Mouse (Mus musculus): ENCODE data around the gene Gm8126.
"Not testable (repeated sequence)": the region's sequence is repeated elsewhere in the genome, so short reads cannot be mapped to it uniquely, and the experiment has no call there.

Gene Gm8126

GRCm38 (mm10) chr14:43258349-43258748 lies at the start of gene Gm8126:
TSS of gene Gm8126 (plus strand) at chr14:43258649.
- DNase-seq, result not testable (repeated sequence)

- DNase-seq, result not testable (repeated sequence)
These were observed 23.2 kb upstream of the Gm8126 start, which contains the start of gene Gm8122 for GRCm38 (mm10) chr14:43235204-43235603. TSS of gene Gm8122 (minus strand) at chr14:43235304.

GRCm38 (mm10) chr14:43237769-43238168 lies 20.7 kb upstream of the Gm8126 start:
- DNase-seq, result not testable (repeated sequence)

- DNase-seq, result not testable (repeated sequence)
These were observed 8.8 kb upstream of the Gm8126 start for GRCm38 (mm10) chr14:43249611-43250170.

GRCm38 (mm10) chr14:43250549-43251253 lies 7.7 kb upstream of the Gm8126 start:
- DNase-seq, result not testable (repeated sequence)

GRCm38 (mm10) chr14:43256511-43256910 lies 1.9 kb upstream of the Gm8126 start:
- DNase-seq, result not testable (repeated sequence)

GRCm38 (mm10) chr14:43263421-43263820 lies 5.0 kb downstream of the Gm8126 start:
- not testable (repeated sequence) for DNase-seq

GRCm38 (mm10) chr14:43268521-43269084 lies 10.2 kb downstream of the Gm8126 start:
- DNase-seq, result not testable (repeated sequence)

- not testable (repeated sequence) for DNase-seq
These were observed 10.8 kb downstream of the Gm8126 start for GRCm38 (mm10) chr14:43269211-43269610.

- DNase-seq, result not testable (repeated sequence)
These were observed 14.7 kb downstream of the Gm8126 start for GRCm38 (mm10) chr14:43273161-43273560.

GRCm38 (mm10) chr14:43274986-43275511 lies 16.6 kb downstream of the Gm8126 start, which contains the start of gene Gm9732:
TSS of gene Gm9732 (plus strand) at chr14:43275036.
- DNase-seq, result peak; percentile 26

GRCm38 (mm10) chr14:43275752-43276151 lies 17.3 kb downstream of the Gm8126 start:
- DNase-seq, result not testable (repeated sequence)

- not testable (repeated sequence) for DNase-seq
These were observed 19.0 kb downstream of the Gm8126 start for GRCm38 (mm10) chr14:43277468-43277867.

GRCm38 (mm10) chr14:43278146-43278545 lies 19.7 kb downstream of the Gm8126 start:
- DNase-seq, result peak; percentile 16

GRCm38 (mm10) chr14:43278681-43279080 lies 20.2 kb downstream of the Gm8126 start:
- peak; percentile 11 for DNase-seq

GRCm38 (mm10) chr14:43293503-43293902 lies 35.1 kb downstream of the Gm8126 start, which contains the start of gene Gm8127:
TSS of gene Gm8127 (minus strand) at chr14:43293832.
- not testable (repeated sequence) for DNase-seq
